Mouse (Mus musculus) cortical plate, adult 2 months (tissue): ENCODE measurements at regions not wholly inside any gene's neighbourhood (a gene's known extent, or its start where the extent isn't known, plus 50 kb on each side); places are given as distances from the start of the nearest gene placed in this dataset.

Experiments
- CTCF ChIP-seq: fragments of 200-500 bp; IDR thresholded peaks from 2 replicates; pipeline ENCODE4 v1.5.1; 2011; ENCODE audit warnings: mild to moderate bottlenecking, control low read depth, low read length; ENCODE audit not compliant: insufficient read depth; ENCODE audit errors: extremely low read depth
- POLR2A ChIP-seq: fragments of 200-500 bp; IDR thresholded peaks from 2 replicates; pipeline ENCODE4 v1.6.1; 2011; ENCODE audit warnings: mild to moderate bottlenecking, low read length, control low read depth; ENCODE audit not compliant: insufficient read depth; ENCODE audit errors: extremely low read depth

- no peak for TF ChIP-seq CTCF
- no peak for TF ChIP-seq POLR2A
Measured at GRCm38 (mm10) chr4:127430237-127430636, 72.3 kb upstream of the Gjb5 start.
